Mouse (Mus musculus): Measurements from ENCODE around the gene Nfe2. TPM values are rescaled to one million over a fixed set of nuclear protein-coding genes. Genes with fewer than 3 reads are reported as not detected.
"Not testable (repeated sequence)": the region's sequence is repeated elsewhere in the genome, so short reads cannot be mapped to it uniquely, and the experiment has no call there.

Gene Nfe2
- polyA plus RNA-seq, 1 experiment from 2014 or later: 220 TPM

DNA sequence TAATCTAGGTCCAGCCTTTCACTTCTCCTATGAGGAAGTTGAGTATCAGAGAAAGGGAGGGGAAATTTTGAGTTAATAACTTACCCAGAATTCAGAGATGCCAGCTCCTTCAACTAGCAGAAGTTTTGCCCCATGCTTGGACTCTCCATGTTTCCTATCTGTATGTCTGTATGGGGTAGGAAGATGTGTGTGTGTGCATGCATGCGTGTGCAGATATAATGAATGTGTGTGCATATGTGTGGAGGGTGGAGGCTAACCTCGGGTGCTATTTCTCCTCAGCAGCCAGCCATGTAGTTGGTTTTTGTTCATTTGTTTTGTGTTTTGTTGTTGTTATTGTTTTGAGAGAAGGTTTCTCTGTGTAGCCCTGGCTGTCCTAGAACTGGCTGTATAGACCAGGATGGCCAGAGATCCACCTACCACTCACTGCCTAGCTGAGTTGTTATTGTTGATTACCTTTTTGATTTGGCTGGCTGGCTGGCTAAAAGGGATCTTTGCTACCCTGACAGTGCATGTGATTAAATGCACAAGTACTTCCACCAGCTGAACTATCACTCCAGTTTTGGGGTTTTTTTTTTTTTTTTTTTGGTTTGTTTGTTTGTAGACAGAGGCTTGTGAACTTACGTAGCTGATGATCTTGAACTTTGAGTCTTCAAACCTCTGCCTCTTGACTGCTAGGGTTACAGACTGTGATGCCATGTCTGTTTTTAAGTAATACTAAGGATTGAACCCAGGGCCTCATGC lies 23.4 kb upstream of the Nfe2 start:
- peaks cover 4% of the 10 kb centered on the region for H3K36me3 ChIP-seq (ENCODE audit: control insufficient read depth, insufficient read depth)
- no peaks in the 10 kb centered on the region for H3K9me3 ChIP-seq (replicated peaks; ENCODE audit: control insufficient read depth, low read length)
- no peaks in the 10 kb centered on the region for H3K27me3 ChIP-seq (ENCODE audit: control insufficient read depth, insufficient read depth, low read depth, low read length)
- peaks cover 48% of the 10 kb centered on the region for H3K4me1 ChIP-seq (ENCODE audit: control insufficient read depth, low read depth, low read length)
- no peak overlapping the region for H3K4me2 ChIP-seq (ENCODE audit: low read depth, low read length)
- no peak overlapping the region for H3K4me3 ChIP-seq (ENCODE audit: low read depth, low read length)
- peak overlapping the region; percentile 62 for H3K27ac ChIP-seq (ENCODE audit: low read length)
- peak; percentile 25 for ATAC-seq (ENCODE audit: low read depth)
- no peak overlapping the region for H3K9ac ChIP-seq (ENCODE audit: low read depth, low read length)
- WGBS (ENCODE audit: insufficient replicate concordance): 71% methylated on average over 3 of the region's 3 CpGs

DNA sequence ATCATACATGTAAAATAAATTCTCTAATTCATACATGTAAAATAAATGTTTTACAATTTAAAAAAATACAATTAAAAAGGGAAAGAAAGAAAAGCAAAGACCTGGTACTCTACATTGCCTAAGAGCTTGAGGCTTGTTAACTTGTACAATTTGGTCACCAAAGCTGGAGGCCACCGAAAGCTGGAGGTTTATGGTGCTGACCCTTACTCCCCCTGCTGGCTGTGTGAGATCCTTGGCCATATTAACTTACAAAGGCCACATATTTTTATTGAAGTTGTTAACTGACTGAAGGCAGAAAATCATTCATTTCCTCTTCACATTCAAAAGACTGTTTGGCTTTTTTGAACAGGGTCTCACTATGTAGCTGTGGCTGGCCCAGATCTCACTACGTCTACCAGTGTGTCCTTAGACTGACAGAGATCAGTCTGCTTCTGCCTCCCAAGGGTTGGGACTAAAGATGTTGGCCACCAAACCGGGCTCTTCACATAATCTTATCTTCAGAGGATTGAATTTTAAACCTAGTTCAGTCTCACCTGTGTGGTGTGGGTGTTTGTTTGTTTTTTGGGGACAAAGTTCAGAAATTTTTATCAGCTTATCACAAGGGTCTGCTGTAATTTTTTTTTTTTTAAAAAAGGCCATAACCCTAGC lies 22.7 kb upstream of the Nfe2 start:
- Histone ChIP-seq H3K27me3 (ENCODE audit: control insufficient read depth, insufficient read depth, low read depth, low read length) (no peaks in the 10 kb centered on the region), H3K4me3 (ENCODE audit: low read depth, low read length) (no peak overlapping the region), H3K27ac (ENCODE audit: low read length) (peak overlapping the region; percentile 62), H3K4me2 (ENCODE audit: low read depth, low read length) (peak overlapping the region; percentile 10; the same call in 1 of the 2 replicates), H3K9ac (ENCODE audit: low read depth, low read length) (peak overlapping the region; percentile 35; the same call in 1 of the 2 replicates), H3K4me1 (ENCODE audit: control insufficient read depth, low read depth, low read length) (peaks cover 48% of the 10 kb centered on the region), H3K9me3 (replicated peaks; ENCODE audit: control insufficient read depth, low read length) (no peaks in the 10 kb centered on the region), H3K36me3 (ENCODE audit: control insufficient read depth, insufficient read depth) (peaks cover 4% of the 10 kb centered on the region)
- WGBS (ENCODE audit: insufficient replicate concordance): 31% methylated on average over 3 of the region's 3 CpGs
- peak; percentile 54 for ATAC-seq (ENCODE audit: low read depth)

DNA sequence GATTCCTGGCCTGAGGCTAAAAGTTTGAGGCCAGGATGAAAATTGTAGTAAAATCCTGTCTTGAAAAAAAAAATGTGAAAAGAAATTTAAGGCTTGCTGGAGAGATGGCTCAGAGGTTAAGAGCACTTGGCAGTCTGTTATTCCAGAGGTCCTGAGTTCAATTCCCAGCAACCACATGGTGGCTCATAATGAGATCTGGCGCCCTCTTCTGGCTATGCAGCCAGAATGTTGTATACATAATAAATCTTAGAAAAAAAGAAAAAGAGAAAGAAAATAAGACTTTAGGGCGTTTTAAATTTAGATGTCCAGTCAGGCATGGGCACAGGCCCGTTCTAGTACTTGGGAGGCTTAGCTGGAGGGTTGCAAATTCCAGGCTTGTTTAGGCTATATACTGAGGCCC lies 21.5 kb upstream of the Nfe2 start:
- Histone ChIP-seq H3K4me1 (ENCODE audit: control insufficient read depth, low read depth, low read length) (peaks cover 44% of the 10 kb centered on the region), H3K4me2 (ENCODE audit: low read depth, low read length) (no peak overlapping the region)

DNA sequence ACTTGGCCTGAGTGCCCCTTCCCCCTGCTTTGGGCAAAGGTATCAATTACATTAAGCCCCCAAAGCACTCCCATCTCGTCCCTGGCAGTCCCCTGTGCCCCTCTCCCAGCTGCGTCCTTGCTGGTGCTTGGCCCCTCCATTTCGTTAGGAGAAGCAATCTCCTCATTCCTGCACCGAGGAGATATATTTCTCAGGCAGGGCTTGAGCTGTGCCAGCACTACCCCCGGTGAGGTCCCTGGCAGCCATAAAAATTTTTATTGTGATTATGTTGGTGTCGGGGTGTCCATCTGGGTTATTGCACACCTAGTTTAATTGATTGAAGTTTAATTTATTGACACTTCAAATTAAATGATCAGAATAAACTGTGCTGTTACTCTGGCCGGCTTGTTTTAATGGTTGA lies 19.7 kb upstream of the Nfe2 start:
- H3K27ac ChIP-seq (ENCODE audit: low read length): no peak overlapping the region

More for the DNA sequence above, 21.5 kb upstream of the Nfe2 start:
- Histone ChIP-seq H3K9ac (ENCODE audit: low read depth, low read length) (no peak overlapping the region), H3K27me3 (ENCODE audit: control insufficient read depth, insufficient read depth, low read depth, low read length) (no peaks in the 10 kb centered on the region), H3K27ac (ENCODE audit: low read length) (peak overlapping the region; percentile 74), H3K4me3 (ENCODE audit: low read depth, low read length) (no peak overlapping the region), H3K36me3 (ENCODE audit: control insufficient read depth, insufficient read depth) (peaks cover 4% of the 10 kb centered on the region), H3K9me3 (replicated peaks; ENCODE audit: control insufficient read depth, low read length) (no peaks in the 10 kb centered on the region)
- ATAC-seq (ENCODE audit: low read depth): no peak
- 46% methylated on average over 3 of the region's 3 CpGs for whole genome bisulfite sequencing (ENCODE audit: insufficient replicate concordance)

DNA sequence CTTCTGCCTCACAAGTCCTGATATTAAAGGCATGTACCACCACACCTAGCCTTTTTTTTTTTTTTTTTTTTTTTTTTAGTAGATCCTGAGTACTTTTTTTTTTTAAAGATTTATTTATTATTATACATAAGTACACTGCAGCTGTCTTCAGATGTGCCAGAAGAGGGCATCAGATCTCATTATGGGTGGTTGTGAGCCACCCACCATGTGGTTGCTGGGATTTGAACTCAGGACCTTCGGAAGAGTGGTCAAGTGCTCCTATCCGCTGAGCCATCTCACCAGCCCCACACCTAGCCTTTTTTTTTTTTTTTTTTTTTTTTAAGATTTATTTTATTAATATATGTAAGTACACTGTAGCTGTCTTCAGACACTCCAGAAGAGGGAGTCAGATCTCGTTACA lies 17.7 kb upstream of the Nfe2 start:
- WGBS (ENCODE audit: insufficient replicate concordance): 91% methylated on average over 2 of the region's 3 CpGs
- not testable (repeated sequence) for H3K9ac ChIP-seq (ENCODE audit: low read depth, low read length); H3K4me3 ChIP-seq (ENCODE audit: low read depth, low read length); H3K27me3 ChIP-seq (ENCODE audit: control insufficient read depth, insufficient read depth, low read depth, low read length); H3K36me3 ChIP-seq (ENCODE audit: control insufficient read depth, insufficient read depth); H3K9me3 ChIP-seq (replicated peaks; ENCODE audit: control insufficient read depth, low read length); ATAC-seq (ENCODE audit: low read depth); H3K27ac ChIP-seq (ENCODE audit: low read length); H3K4me2 ChIP-seq (ENCODE audit: low read depth, low read length)
- H3K4me1 ChIP-seq (ENCODE audit: control insufficient read depth, low read depth, low read length): peaks cover 46% of the 10 kb centered on the region

More for the DNA sequence above, 19.7 kb upstream of the Nfe2 start:
- no peak overlapping the region for H3K4me2 ChIP-seq (ENCODE audit: low read depth, low read length)
- no peak for ATAC-seq (ENCODE audit: low read depth)
- no peak overlapping the region for H3K9ac ChIP-seq (ENCODE audit: low read depth, low read length)
- H3K27me3 ChIP-seq (ENCODE audit: control insufficient read depth, insufficient read depth, low read depth, low read length): no peaks in the 10 kb centered on the region
- peaks cover 48% of the 10 kb centered on the region for H3K4me1 ChIP-seq (ENCODE audit: control insufficient read depth, low read depth, low read length)
- H3K4me3 ChIP-seq (ENCODE audit: low read depth, low read length): no peak overlapping the region
- peaks cover 4% of the 10 kb centered on the region for H3K36me3 ChIP-seq (ENCODE audit: control insufficient read depth, insufficient read depth)
- whole genome bisulfite sequencing (ENCODE audit: insufficient replicate concordance): 64% methylated on average over 7 of the region's 7 CpGs
- H3K9me3 ChIP-seq (replicated peaks; ENCODE audit: control insufficient read depth, low read length): no peaks in the 10 kb centered on the region

DNA sequence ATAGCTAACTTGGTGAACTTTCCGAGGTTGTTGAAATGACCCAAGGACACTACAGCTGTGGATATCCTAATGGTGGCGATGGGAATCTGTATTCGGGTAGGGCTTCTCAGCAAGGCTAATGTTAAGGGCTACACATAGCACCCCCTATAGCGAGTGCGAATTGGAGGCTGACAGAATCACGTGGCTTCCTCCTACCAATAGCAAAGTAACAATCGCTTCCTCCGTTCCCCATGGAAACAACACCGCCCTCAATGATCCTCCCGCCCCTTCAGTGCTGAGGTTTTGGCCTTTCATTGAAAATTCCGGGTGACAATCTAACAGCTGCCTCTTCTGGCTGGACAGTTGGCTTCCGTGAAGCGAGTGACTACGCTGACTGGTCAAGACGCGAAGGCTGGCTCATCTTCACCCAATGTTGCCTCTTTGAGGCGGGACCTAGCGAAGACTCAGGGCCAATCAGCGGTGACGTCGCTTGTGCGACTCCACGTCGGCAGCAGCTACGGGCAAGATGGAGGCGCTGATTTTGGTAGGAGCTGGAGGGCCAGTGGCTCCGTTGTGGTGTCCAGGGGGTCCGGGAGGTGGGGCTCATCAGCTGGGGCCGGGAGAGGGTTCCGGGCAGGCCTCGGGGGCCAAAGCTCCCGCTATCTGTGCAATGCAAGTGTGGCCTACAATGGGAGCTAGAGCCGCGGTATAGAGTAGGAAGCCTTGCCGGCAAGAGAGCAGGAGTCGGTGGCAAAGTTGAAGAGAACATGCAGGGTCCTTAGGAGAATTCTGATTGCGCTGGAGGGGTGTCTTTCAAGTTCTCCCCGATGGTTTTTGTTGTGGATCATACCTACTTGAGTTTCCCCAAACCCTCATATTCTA lies 14.4 kb upstream of the Nfe2 start, which contains the start of gene Copz1:
Gene Copz1 (plus strand): TSS at position 296 of the 861 bp plus-strand sequence.
- no peaks in the 10 kb centered on the region for H3K27me3 ChIP-seq (ENCODE audit: control insufficient read depth, insufficient read depth, low read depth, low read length)
- peaks cover 32% of the 10 kb centered on the region for H3K4me1 ChIP-seq (ENCODE audit: control insufficient read depth, low read depth, low read length)
- H3K36me3 ChIP-seq (ENCODE audit: control insufficient read depth, insufficient read depth): peaks cover under 1% of the 10 kb centered on the region; the same call in 1 of the 2 replicates

DNA sequence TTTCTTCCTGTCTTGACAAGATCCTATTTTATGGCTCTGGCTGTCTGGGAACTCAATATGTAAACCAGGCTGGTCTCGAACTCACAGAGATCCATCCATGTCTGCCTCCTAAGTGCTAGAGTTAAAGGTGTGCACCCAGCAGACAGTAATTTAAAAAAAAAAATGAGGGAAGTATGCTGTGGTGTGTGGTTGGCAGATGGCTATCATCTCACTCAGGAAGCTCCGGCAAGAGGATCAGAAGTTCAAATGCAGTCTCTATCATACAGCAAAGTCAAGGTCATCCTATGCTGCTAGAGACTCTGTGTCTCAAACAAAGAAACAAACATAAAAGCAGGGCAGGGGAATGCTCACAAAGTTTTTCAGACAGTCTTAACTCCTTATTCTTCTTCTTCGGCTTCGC lies 10.7 kb upstream of the Nfe2 start:
- Histone ChIP-seq H3K27ac (ENCODE audit: low read length) (0 out of 2 replicates have a peak overlapping the region, but pooled peaks have one; percentile 4), H3K9me3 (replicated peaks; ENCODE audit: control insufficient read depth, low read length) (no peaks in the 10 kb centered on the region), H3K4me1 (ENCODE audit: control insufficient read depth, low read depth, low read length) (peaks cover 25% of the 10 kb centered on the region), H3K4me2 (ENCODE audit: low read depth, low read length) (no peak overlapping the region), H3K36me3 (ENCODE audit: control insufficient read depth, insufficient read depth) (no peaks in the 10 kb centered on the region), H3K4me3 (ENCODE audit: low read depth, low read length) (no peak overlapping the region), H3K27me3 (ENCODE audit: control insufficient read depth, insufficient read depth, low read depth, low read length) (no peaks in the 10 kb centered on the region), H3K9ac (ENCODE audit: low read depth, low read length) (peak overlapping the region; percentile 19; the same call in 1 of the 2 replicates)
- WGBS (ENCODE audit: insufficient replicate concordance): 46% methylated on average over 4 of the region's 4 CpGs
- no peak for ATAC-seq (ENCODE audit: low read depth)

More for the DNA sequence above, 14.4 kb upstream of the Nfe2 start, which contains the start of gene Copz1:
- Histone ChIP-seq H3K9ac (ENCODE audit: low read depth, low read length) (peak within 1 kb of the TSS; percentile 87), H3K9me3 (replicated peaks; ENCODE audit: control insufficient read depth, low read length) (no peaks in the 10 kb centered on the region), H3K4me3 (ENCODE audit: low read depth, low read length) (peak within 1 kb of the TSS; percentile 85), H3K4me2 (ENCODE audit: low read depth, low read length) (peak within 1 kb of the TSS; percentile 78), H3K27ac (ENCODE audit: low read length) (peak within 1 kb of the TSS; percentile 85)
- ATAC-seq (ENCODE audit: low read depth): peak; percentile 97
- under 1% methylated on average over 38 of the region's 38 CpGs for WGBS (ENCODE audit: insufficient replicate concordance)

DNA sequence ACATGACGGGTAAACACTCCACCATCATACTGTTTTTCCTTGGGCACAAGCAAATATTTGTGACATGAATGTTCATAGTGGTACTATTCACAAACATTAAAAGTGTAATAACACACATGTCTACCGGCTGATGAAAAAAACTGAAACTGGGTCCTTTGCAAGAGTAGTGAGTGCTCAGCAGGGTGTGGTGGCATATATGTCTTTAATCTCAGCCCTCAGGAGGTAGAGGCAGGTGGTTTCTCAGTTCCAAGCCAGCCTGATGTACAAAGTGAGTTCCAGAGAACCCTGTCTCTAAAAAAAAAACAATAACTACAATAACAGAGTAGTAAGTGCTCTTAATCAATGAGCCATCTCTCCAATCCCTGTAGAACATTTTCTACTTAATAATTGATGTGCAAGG lies 6.6 kb upstream of the Nfe2 start:
- peaks cover 29% of the 10 kb centered on the region for H3K4me1 ChIP-seq (ENCODE audit: control insufficient read depth, low read depth, low read length)
- no peak overlapping the region for H3K4me3 ChIP-seq (ENCODE audit: low read depth, low read length)
- WGBS (ENCODE audit: insufficient replicate concordance): 57% methylated on average over 2 of the region's 2 CpGs
- peak; percentile 61 for ATAC-seq (ENCODE audit: low read depth)
- peak overlapping the region; percentile 64 for H3K27ac ChIP-seq (ENCODE audit: low read length)
- no peak overlapping the region for H3K9ac ChIP-seq (ENCODE audit: low read depth, low read length)
- H3K27me3 ChIP-seq (ENCODE audit: control insufficient read depth, insufficient read depth, low read depth, low read length): no peaks in the 10 kb centered on the region
- no peaks in the 10 kb centered on the region for H3K36me3 ChIP-seq (ENCODE audit: control insufficient read depth, insufficient read depth)
- no peaks in the 10 kb centered on the region for H3K9me3 ChIP-seq (replicated peaks; ENCODE audit: control insufficient read depth, low read length)
- H3K4me2 ChIP-seq (ENCODE audit: low read depth, low read length): peak overlapping the region; percentile 11; the same call in 1 of the 2 replicates

Data from liver, embryonic 16.5 days (tissue).